In genomic region chr7:68182773-68183172, GRCm38 (mm10) we compare ENCODE assay signal across 20 mouse cellular contexts.
DNase-seq lines count a peak whose midpoint lies in the region; ATAC-seq and TF ChIP-seq lines count a peak whose summit lies in the region.
"Had no signal": no experiment of that assay in that cellular context is flagged by ENCODE, and none has a peak within 500 bp of the region (broad histone marks: within the 10 kb centered on the region; RNA-seq: fewer than 3 reads in every experiment).

No protein-coding gene starts in this region.

- peaks cover 33% of the 10 kb centered on the region for H3K36me3 ChIP-seq in hindbrain, embryonic 14.5 days (replicated peaks; ENCODE audit: control insufficient read depth, insufficient read depth)
- peaks cover 12% of the 10 kb centered on the region for H3K36me3 ChIP-seq in hindbrain, embryonic 16.5 days (ENCODE audit: control insufficient read depth, insufficient read depth, low read length)
- peaks cover 6% of the 10 kb centered on the region for H3K36me3 ChIP-seq in liver, embryonic 11.5 days (ENCODE audit: control insufficient read depth, insufficient read depth, low read length)
- peaks cover 11% of the 10 kb centered on the region for H3K36me3 ChIP-seq in liver, embryonic 13.5 days

- no peak overlapping the region for H3K4me2 ChIP-seq in hindbrain, embryonic 14.5 days (replicated peaks)
- no peak overlapping the region for H3K4me2 ChIP-seq in hindbrain, embryonic 16.5 days (ENCODE audit: low read length)
- peak overlapping the region; percentile 48 for H3K4me2 ChIP-seq in liver, embryonic 11.5 days
- H3K4me2 ChIP-seq in liver, embryonic 13.5 days = peak overlapping the region; percentile 15; the same call in 1 of the 2 replicates
- H3K4me2 ChIP-seq: forebrain, embryonic 13.5 days; heart, embryonic 11.5 days; neural tube, embryonic 12.5 days had no signal

- no peaks in the 10 kb centered on the region for H3K27me3 ChIP-seq in hindbrain, embryonic 14.5 days (ENCODE audit: control insufficient read depth, insufficient read depth, low read length)
- no peaks in the 10 kb centered on the region for H3K27me3 ChIP-seq in hindbrain, embryonic 16.5 days (replicated peaks; ENCODE audit: control insufficient read depth, insufficient read depth, low read length)
- no peaks in the 10 kb centered on the region for H3K27me3 ChIP-seq in liver, embryonic 11.5 days (replicated peaks; ENCODE audit: control insufficient read depth, insufficient read depth, low read length)
- no peaks in the 10 kb centered on the region for H3K27me3 ChIP-seq in Patski
- no peaks in the 10 kb centered on the region for H3K27me3 ChIP-seq in liver, embryonic 13.5 days
- H3K27me3 ChIP-seq: CH12.LX; forebrain, embryonic 13.5 days; liver, embryonic 15.5 days; neural tube, embryonic 12.5 days had no signal

- H3K9me3 ChIP-seq in hindbrain, embryonic 14.5 days (ENCODE audit: control insufficient read depth, low read length) = no peaks in the 10 kb centered on the region
- no peaks in the 10 kb centered on the region for H3K9me3 ChIP-seq in hindbrain, embryonic 16.5 days (ENCODE audit: control insufficient read depth, low read length)
- no peaks in the 10 kb centered on the region for H3K9me3 ChIP-seq in liver, embryonic 11.5 days (ENCODE audit: control insufficient read depth, low read length)
- H3K9me3 ChIP-seq in liver, embryonic 13.5 days (replicated peaks) = no peaks in the 10 kb centered on the region
- H3K9me3 ChIP-seq: embryonic facial prominence, embryonic 10.5 days; forebrain, embryonic 13.5 days; liver, embryonic 15.5 days; neural tube, embryonic 12.5 days had no signal

- 71% methylated on average over 6 of the region's 6 CpGs for WGBS in hindbrain, embryonic 14.5 days
- 64% methylated on average over 6 of the region's 6 CpGs for WGBS in hindbrain, embryonic 16.5 days
- WGBS in liver, embryonic 11.5 days = 87% methylated on average over 6 of the region's 6 CpGs
- 77% methylated on average over 6 of the region's 6 CpGs for WGBS in liver, embryonic 13.5 days (ENCODE audit: insufficient replicate concordance)

- H3K4me3 ChIP-seq in hindbrain, embryonic 14.5 days (replicated peaks; ENCODE audit: low read length) = no peak overlapping the region
- no peak overlapping the region for H3K4me3 ChIP-seq in hindbrain, embryonic 16.5 days (ENCODE audit: low read length)
- H3K4me3 ChIP-seq in liver, embryonic 11.5 days (ENCODE audit: low read depth, low read length) = no peak overlapping the region
- no peak overlapping the region for H3K4me3 ChIP-seq in liver, embryonic 13.5 days (replicated peaks)
- H3K4me3 ChIP-seq: embryonic facial prominence, embryonic 10.5 days; forebrain, embryonic 13.5 days; liver, embryonic 15.5 days; neural tube, embryonic 12.5 days had no signal

- in situ Hi-C loops in Patski (cut with MboI; ENCODE audit: low pct_unique_long_range_greater_than_20kb) = loop anchor here (5.0 kb wide), 1 partner anchor 50 kb away; no protein-coding TSS in a partner anchor

- DNase-seq in hindbrain, embryonic 14.5 days (ENCODE audit: low spot score) = no peak
- no peak for DNase-seq in liver, embryonic 11.5 days (ENCODE audit: low spot score)
- DNase-seq in liver (no peak), Patski (ENCODE audit: low read depth, low spot score) (peak; percentile 68)
- DNase-seq in liver, embryonic 13.5 days = no peak
- DNase-seq in left cerebral cortex, adult 8-10 months (ENCODE audit: low spot score in 2 of 2) = no peak
- DNase-seq: cerebellum, adult 8-10 months; kidney, adult 18-20 months; left cerebral cortex, postnatal 4 days; right cerebral cortex, postnatal 25 days; thymus, adult 18-20 months; thymus, postnatal 4 days had no signal

- ATAC-seq in hindbrain, embryonic 14.5 days (ENCODE audit: low FRiP score) = no peak
- ATAC-seq in hindbrain, embryonic 16.5 days = no peak
- no peak for ATAC-seq in liver, embryonic 11.5 days (replicated peaks; ENCODE audit: low FRiP score)
- peak; percentile 17 for ATAC-seq in Patski
- no peak for ATAC-seq in liver, embryonic 13.5 days (ENCODE audit: low read depth)
- ATAC-seq: forebrain, embryonic 13.5 days; lung, postnatal 0 days had no signal

- peaks cover 6% of the 10 kb centered on the region for H3K4me1 ChIP-seq in hindbrain, embryonic 14.5 days (replicated peaks; ENCODE audit: control insufficient read depth, insufficient read depth, low read length)
- no peaks in the 10 kb centered on the region for H3K4me1 ChIP-seq in hindbrain, embryonic 16.5 days (ENCODE audit: control insufficient read depth, insufficient read depth, low read depth, low read length)
- peaks cover 20% of the 10 kb centered on the region for H3K4me1 ChIP-seq in liver, embryonic 11.5 days (replicated peaks; ENCODE audit: control insufficient read depth, insufficient read depth, low read length)
- peaks cover 26% of the 10 kb centered on the region for H3K4me1 ChIP-seq in liver, embryonic 13.5 days (replicated peaks)
- H3K4me1 ChIP-seq: forebrain, embryonic 13.5 days had no signal

- no peak overlapping the region for H3K9ac ChIP-seq in hindbrain, embryonic 14.5 days
- H3K9ac ChIP-seq in hindbrain, embryonic 16.5 days (ENCODE audit: low read depth, low read length) = no peak overlapping the region
- 0 out of 2 replicates have a peak overlapping the region, but pooled peaks have one; percentile 39 for H3K9ac ChIP-seq in liver, embryonic 11.5 days (ENCODE audit: low read depth, low read length)
- H3K9ac ChIP-seq in liver, embryonic 13.5 days = no peak overlapping the region
- H3K9ac ChIP-seq: forebrain, embryonic 13.5 days; liver, embryonic 15.5 days; neural tube, embryonic 12.5 days had no signal

- peak overlapping the region; percentile 35; the same call in 1 of the 2 replicates for H3K27ac ChIP-seq in hindbrain, embryonic 14.5 days
- no peak overlapping the region for H3K27ac ChIP-seq in hindbrain, embryonic 16.5 days (ENCODE audit: low read depth, low read length)
- peak overlapping the region; percentile 6; the same call in 1 of the 2 replicates for H3K27ac ChIP-seq in liver, embryonic 11.5 days (ENCODE audit: low read depth, low read length)
- no peak overlapping the region for H3K27ac ChIP-seq in liver, embryonic 13.5 days
- H3K27ac ChIP-seq: embryonic facial prominence, embryonic 10.5 days; forebrain, embryonic 13.5 days; liver, embryonic 15.5 days; neural tube, embryonic 12.5 days had no signal

- TF ChIP-seq CTCF in Patski (IDR thresholded peaks at IDR 0.05) = no peak

- POLR2A ChIA-PET in Patski (lab: Charles Lee) = interaction anchor here (0.7 kb wide), 1 partner anchor 60 kb away, joined by 4 read pairs; no protein-coding TSS in a partner anchor

- CTCF ChIA-PET in Patski (lab: Charles Lee) = interaction anchor here (1.3 kb wide), 2 partner anchors 27 to 54 kb away, joined by 3 read pairs; no protein-coding TSS in a partner anchor

Comparison
In these comparisons a context has a peak if more than half of its experiments do, and no peak if none do; other contexts are left out.
1. H3K27ac ChIP-seq: peak in hindbrain, embryonic 14.5 days (single experiment) and liver, embryonic 11.5 days (single experiment); none in hindbrain, embryonic 16.5 days (single experiment) and liver, embryonic 13.5 days (single experiment).
2. H3K4me2 ChIP-seq: peak in liver, embryonic 11.5 days (single experiment) and liver, embryonic 13.5 days (single experiment); none in hindbrain, embryonic 14.5 days (single experiment) and hindbrain, embryonic 16.5 days (single experiment).